Mouse (Mus musculus): ENCODE data around the gene Arl4d. TPM values are rescaled to one million over a fixed set of nuclear protein-coding genes. Genes with fewer than 3 reads are reported as not detected.
"Not testable (repeated sequence)": the region's sequence is repeated elsewhere in the genome, so short reads cannot be mapped to it uniquely, and the experiment has no call there.

Gene Arl4d
- total and polyA plus RNA-seq, 3 experiments = 18.9 to 23.5 (median 23.4) TPM

GRCm38 (mm10) chr11:101645411-101646282, 19.7 kb upstream of the Arl4d start:
- intact Hi-C loops (cut with DNase I); H3K27me3 ChIP-seq (ENCODE audit: control insufficient read depth, insufficient read depth, low read length); H3K79me2 ChIP-seq (replicated peaks; ENCODE audit: control insufficient read depth, insufficient read depth, low read length); H3K4me1 ChIP-seq (ENCODE audit: control insufficient read depth, insufficient read depth, low read length); H3K36me3 ChIP-seq (ENCODE audit: control insufficient read depth, insufficient read depth, low read length): not testable (repeated sequence)
- under 1% methylated on average over 44 of the region's 56 CpGs for WGBS
- Histone ChIP-seq H3K9ac (ENCODE audit: low read depth, low read length) (peak overlapping the region; percentile 66), H3K27ac (peak overlapping the region; percentile 92), H3K4me3 (peak overlapping the region; percentile 39; the same call in 1 of the 2 replicates)
- peak; percentile 77 to 82 for DNase-seq
- TF ChIP-seq POLR2A (IDR thresholded peaks at IDR 0.05; ENCODE audit: insufficient read depth, low read depth, low read length) = peak; percentile 70

- WGBS = 10% methylated on average over 16 of the region's 16 CpGs
- Histone ChIP-seq H3K4me3 (peak overlapping the region; percentile 39; the same call in 1 of the 2 replicates), H3K27ac (peak overlapping the region; percentile 92), H3K9ac (ENCODE audit: low read depth, low read length) (peak overlapping the region; percentile 66)
- H3K36me3 ChIP-seq (ENCODE audit: control insufficient read depth, insufficient read depth, low read length); H3K27me3 ChIP-seq (ENCODE audit: control insufficient read depth, insufficient read depth, low read length); H3K79me2 ChIP-seq (replicated peaks; ENCODE audit: control insufficient read depth, insufficient read depth, low read length); H3K4me1 ChIP-seq (ENCODE audit: control insufficient read depth, insufficient read depth, low read length); DNase-seq; intact Hi-C loops (cut with DNase I): not testable (repeated sequence)
These were observed 19.0 kb upstream of the Arl4d start for GRCm38 (mm10) chr11:101646283-101646794.

- H3K27me3 ChIP-seq (ENCODE audit: control insufficient read depth, insufficient read depth, low read length); DNase-seq; intact Hi-C loops (cut with DNase I); H3K36me3 ChIP-seq (ENCODE audit: control insufficient read depth, insufficient read depth, low read length); H3K27ac ChIP-seq; H3K4me3 ChIP-seq; H3K9ac ChIP-seq (ENCODE audit: low read depth, low read length); H3K4me1 ChIP-seq (ENCODE audit: control insufficient read depth, insufficient read depth, low read length); H3K79me2 ChIP-seq (replicated peaks; ENCODE audit: control insufficient read depth, insufficient read depth, low read length): not testable (repeated sequence)
- 93% methylated on average over 10 of the region's 10 CpGs for WGBS
These were observed 18.2 kb upstream of the Arl4d start for GRCm38 (mm10) chr11:101647093-101647492.

- WGBS = 91% methylated on average over 4 of the region's 4 CpGs
- TF ChIP-seq EP300 (IDR thresholded peaks at IDR 0.05; ENCODE audit: insufficient read depth, low read depth, low read length) (no peak), POLR2A (IDR thresholded peaks at IDR 0.05; ENCODE audit: insufficient read depth, low read depth, low read length) (no peak), CTCF (IDR thresholded peaks at IDR 0.05) (no peak)
- peaks cover 5% of the 10 kb centered on the region for H3K4me1 ChIP-seq (ENCODE audit: control insufficient read depth, insufficient read depth, low read length)
- no peak for DNase-seq
- H3K9ac ChIP-seq (ENCODE audit: low read depth, low read length) = no peak overlapping the region
- H3K4me3 ChIP-seq = no peak overlapping the region
- H3K27me3 ChIP-seq (ENCODE audit: control insufficient read depth, insufficient read depth, low read length) = no peaks in the 10 kb centered on the region
- no peaks in the 10 kb centered on the region for H3K79me2 ChIP-seq (replicated peaks; ENCODE audit: control insufficient read depth, insufficient read depth, low read length)
- intact Hi-C loops (cut with DNase I) = no loop called here
- no peak overlapping the region for H3K27ac ChIP-seq
- H3K36me3 ChIP-seq (ENCODE audit: control insufficient read depth, insufficient read depth, low read length) = no peaks in the 10 kb centered on the region
These were observed 9.0 kb upstream of the Arl4d start for GRCm38 (mm10) chr11:101656356-101656755.

- peak overlapping the region; percentile 94 for H3K27ac ChIP-seq
- no peak for DNase-seq
- intact Hi-C loops (cut with DNase I) = no loop called here
- peak overlapping the region; percentile 39 for H3K4me3 ChIP-seq
- no peaks in the 10 kb centered on the region for H3K27me3 ChIP-seq (ENCODE audit: control insufficient read depth, insufficient read depth, low read length)
- WGBS = 5% methylated on average over 3 of the region's 3 CpGs
- H3K36me3 ChIP-seq (ENCODE audit: control insufficient read depth, insufficient read depth, low read length) = no peaks in the 10 kb centered on the region
- H3K9ac ChIP-seq (ENCODE audit: low read depth, low read length) = peak overlapping the region; percentile 78
- H3K4me1 ChIP-seq (ENCODE audit: control insufficient read depth, insufficient read depth, low read length) = peaks cover 5% of the 10 kb centered on the region
- no peaks in the 10 kb centered on the region for H3K79me2 ChIP-seq (replicated peaks; ENCODE audit: control insufficient read depth, insufficient read depth, low read length)
- no peak for TF ChIP-seq EP300 (IDR thresholded peaks at IDR 0.05; ENCODE audit: insufficient read depth, low read depth, low read length)
- TF ChIP-seq CTCF (IDR thresholded peaks at IDR 0.05) = no peak
These were observed 7.8 kb upstream of the Arl4d start for GRCm38 (mm10) chr11:101657528-101657885.

- H3K36me3 ChIP-seq (ENCODE audit: control insufficient read depth, insufficient read depth, low read length); intact Hi-C loops (cut with DNase I); H3K4me1 ChIP-seq (ENCODE audit: control insufficient read depth, insufficient read depth, low read length); H3K27me3 ChIP-seq (ENCODE audit: control insufficient read depth, insufficient read depth, low read length); H3K79me2 ChIP-seq (replicated peaks; ENCODE audit: control insufficient read depth, insufficient read depth, low read length): not testable (repeated sequence)
- peak; percentile 84; the same call in 1 of the 2 replicates for TF ChIP-seq EP300 (IDR thresholded peaks at IDR 0.05; ENCODE audit: insufficient read depth, low read depth, low read length)
- peak; percentile 94 for TF ChIP-seq POLR2A (IDR thresholded peaks at IDR 0.05; ENCODE audit: insufficient read depth, low read depth, low read length)
- Histone ChIP-seq H3K27ac (peak overlapping the region; percentile 94), H3K4me3 (peak overlapping the region; percentile 39), H3K9ac (ENCODE audit: low read depth, low read length) (peak overlapping the region; percentile 78)
- under 1% methylated on average over 38 of the region's 40 CpGs for WGBS
- peak; percentile 85 to 87 for DNase-seq
These were observed 7.2 kb upstream of the Arl4d start for GRCm38 (mm10) chr11:101657886-101658750.
